Mouse (Mus musculus): Measurements from ENCODE around the gene Trpm3.

DNA sequence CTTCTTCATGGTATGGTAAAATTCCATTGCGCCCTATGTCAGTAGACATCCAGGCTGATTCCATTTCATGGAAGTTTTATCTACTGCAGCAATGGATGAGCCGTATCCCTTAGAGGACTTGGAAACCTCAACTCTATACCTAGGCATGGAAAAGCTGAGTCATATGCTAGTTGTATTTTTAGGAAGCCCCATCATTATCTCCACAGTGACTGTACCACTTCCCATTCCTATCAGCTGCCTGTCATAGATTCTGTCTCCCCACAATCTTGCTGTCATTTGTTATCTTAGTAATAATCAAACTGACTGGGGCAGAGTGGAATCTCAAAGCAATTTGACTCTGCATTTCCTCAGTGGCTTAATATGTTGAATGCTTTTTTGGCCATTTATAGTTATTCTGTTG lies 169.2 kb downstream of the Trpm3 start:
- TF ChIP-seq CTCF (IDR thresholded peaks at IDR 0.05; ENCODE audit: borderline replicate concordance, control insufficient read depth, extremely low read depth, insufficient read depth, low read length, poor library complexity) (no peak), POLR2A (IDR thresholded peaks at IDR 0.05; ENCODE audit: control insufficient read depth, extremely low read depth, insufficient read depth, low read length, poor library complexity) (no peak)
